Mouse (Mus musculus): Measurements from ENCODE around the gene Itga9. TPM values are rescaled to one million over a fixed set of nuclear protein-coding genes. Genes with fewer than 3 reads are reported as not detected.
A peak's percentile ranks its signal among the peaks of the same experiment; 100 is the strongest.

Gene Itga9
- total and polyA plus RNA-seq, 2 experiments from 2014 or later, result 10.7 to 61.5 TPM

- 60% methylated on average over 15 of the region's 15 CpGs for WGBS
- ATAC-seq (ENCODE audit: insufficient read depth, low read depth) (peak; percentile 31; the same call in 1 of the 2 replicates), DNase-seq (ENCODE audit: low spot score) (no peak)
- TF ChIP-seq CTCF (IDR thresholded peaks at IDR 0.05; ENCODE audit: low read depth) (no peak), EP300 (IDR thresholded peaks at IDR 0.05; ENCODE audit: low read depth) (no peak)
- no peak overlapping the region for H3K4me2 ChIP-seq (ENCODE audit: low read depth, low read length)
- H3K4me1 ChIP-seq (ENCODE audit: control insufficient read depth, insufficient read depth), result no peaks in the 10 kb centered on the region
- no peaks in the 10 kb centered on the region for H3K27me3 ChIP-seq (ENCODE audit: control insufficient read depth, insufficient read depth, low read length)
- peak overlapping the region; percentile 3; the same call in 1 of the 2 replicates for H3K27ac ChIP-seq (ENCODE audit: low read depth)
- H3K36me3 ChIP-seq (replicated peaks; ENCODE audit: control insufficient read depth, insufficient read depth, low read length), result peaks cover 9% of the 10 kb centered on the region
- H3K9me3 ChIP-seq (replicated peaks; ENCODE audit: control insufficient read depth, low read length), result no peaks in the 10 kb centered on the region
- H3K9ac ChIP-seq (replicated peaks; ENCODE audit: low read depth, low read length), result no peak overlapping the region
- no peak overlapping the region for H3K4me3 ChIP-seq (ENCODE audit: low read depth, low read length)
Measured at GRCm38 (mm10) chr9:118678020-118678750, 71.7 kb downstream of the Itga9 start.

- Histone ChIP-seq H3K4me2 (ENCODE audit: low read depth, low read length) (no peak overlapping the region), H3K36me3 (replicated peaks; ENCODE audit: control insufficient read depth, insufficient read depth, low read length) (peaks cover 9% of the 10 kb centered on the region), H3K27me3 (ENCODE audit: control insufficient read depth, insufficient read depth, low read length) (no peaks in the 10 kb centered on the region), H3K27ac (ENCODE audit: low read depth) (no peak overlapping the region), H3K9ac (replicated peaks; ENCODE audit: low read depth, low read length) (no peak overlapping the region), H3K4me3 (ENCODE audit: low read depth, low read length) (no peak overlapping the region), H3K4me1 (ENCODE audit: control insufficient read depth, insufficient read depth) (no peaks in the 10 kb centered on the region), H3K9me3 (replicated peaks; ENCODE audit: control insufficient read depth, low read length) (no peaks in the 10 kb centered on the region)
- DNase-seq (ENCODE audit: low spot score) (no peak), ATAC-seq (ENCODE audit: insufficient read depth, low read depth) (no peak)
- WGBS, result 65% methylated on average over 10 of the region's 10 CpGs
- TF ChIP-seq EP300 (IDR thresholded peaks at IDR 0.05; ENCODE audit: low read depth) (no peak), CTCF (IDR thresholded peaks at IDR 0.05; ENCODE audit: low read depth) (no peak)
Measured at GRCm38 (mm10) chr9:118678759-118679158, 72.3 kb downstream of the Itga9 start.

- peaks cover 17% of the 10 kb centered on the region; the same call in 1 of the 2 replicates for H3K36me3 ChIP-seq (replicated peaks; ENCODE audit: control insufficient read depth, insufficient read depth, low read length)
- no peak overlapping the region for H3K4me2 ChIP-seq (ENCODE audit: low read depth, low read length)
- no peaks in the 10 kb centered on the region for H3K9me3 ChIP-seq (replicated peaks; ENCODE audit: control insufficient read depth, low read length)
- TF ChIP-seq CTCF (IDR thresholded peaks at IDR 0.05; ENCODE audit: low read depth) (no peak), EP300 (IDR thresholded peaks at IDR 0.05; ENCODE audit: low read depth) (no peak)
- no peak for DNase-seq (ENCODE audit: low spot score)
- ATAC-seq (ENCODE audit: insufficient read depth, low read depth), result no peak
- no peaks in the 10 kb centered on the region for H3K27me3 ChIP-seq (ENCODE audit: control insufficient read depth, insufficient read depth, low read length)
- H3K27ac ChIP-seq (ENCODE audit: low read depth), result no peak overlapping the region
- no peak overlapping the region for H3K4me3 ChIP-seq (ENCODE audit: low read depth, low read length)
- H3K9ac ChIP-seq (replicated peaks; ENCODE audit: low read depth, low read length), result no peak overlapping the region
- 87% methylated on average over 6 of the region's 6 CpGs for WGBS
- H3K4me1 ChIP-seq (ENCODE audit: control insufficient read depth, insufficient read depth), result 0 out of 2 replicates have a peak, but pooled peaks cover 6% of the 10 kb centered on the region
Measured at GRCm38 (mm10) chr9:118681506-118681905, 75.0 kb downstream of the Itga9 start.

- WGBS, result 37% methylated on average over 8 of the region's 8 CpGs
Measured at GRCm38 (mm10) chr9:118682154-118682553, 75.7 kb downstream of the Itga9 start.

GRCm38 (mm10) chr9:118683507-118683906 lies 77.0 kb downstream of the Itga9 start:
- no peak overlapping the region for H3K4me3 ChIP-seq (ENCODE audit: low read depth, low read length)
- H3K4me1 ChIP-seq (ENCODE audit: control insufficient read depth, insufficient read depth), result 0 out of 2 replicates have a peak, but pooled peaks cover 6% of the 10 kb centered on the region
- TF ChIP-seq EP300 (IDR thresholded peaks at IDR 0.05; ENCODE audit: low read depth) (no peak), CTCF (IDR thresholded peaks at IDR 0.05; ENCODE audit: low read depth) (no peak)
- no peak for ATAC-seq (ENCODE audit: insufficient read depth, low read depth)
- WGBS, result 87% methylated on average over 7 of the region's 7 CpGs
- peaks cover 17% of the 10 kb centered on the region; the same call in 1 of the 2 replicates for H3K36me3 ChIP-seq (replicated peaks; ENCODE audit: control insufficient read depth, insufficient read depth, low read length)
- no peaks in the 10 kb centered on the region for H3K9me3 ChIP-seq (replicated peaks; ENCODE audit: control insufficient read depth, low read length)
- no peak overlapping the region for H3K9ac ChIP-seq (replicated peaks; ENCODE audit: low read depth, low read length)
- no peak for DNase-seq (ENCODE audit: low spot score)
- H3K27ac ChIP-seq (ENCODE audit: low read depth), result no peak overlapping the region
- no peaks in the 10 kb centered on the region for H3K27me3 ChIP-seq (ENCODE audit: control insufficient read depth, insufficient read depth, low read length)
- no peak overlapping the region for H3K4me2 ChIP-seq (ENCODE audit: low read depth, low read length)

More at GRCm38 (mm10) chr9:118682154-118682553, 75.7 kb downstream of the Itga9 start:
- Histone ChIP-seq H3K4me1 (ENCODE audit: control insufficient read depth, insufficient read depth) (0 out of 2 replicates have a peak, but pooled peaks cover 6% of the 10 kb centered on the region), H3K27me3 (ENCODE audit: control insufficient read depth, insufficient read depth, low read length) (no peaks in the 10 kb centered on the region), H3K36me3 (replicated peaks; ENCODE audit: control insufficient read depth, insufficient read depth, low read length) (peaks cover 17% of the 10 kb centered on the region; the same call in 1 of the 2 replicates), H3K9ac (replicated peaks; ENCODE audit: low read depth, low read length) (no peak overlapping the region), H3K9me3 (replicated peaks; ENCODE audit: control insufficient read depth, low read length) (no peaks in the 10 kb centered on the region), H3K4me2 (ENCODE audit: low read depth, low read length) (no peak overlapping the region), H3K4me3 (ENCODE audit: low read depth, low read length) (no peak overlapping the region), H3K27ac (ENCODE audit: low read depth) (no peak overlapping the region)
- DNase-seq (ENCODE audit: low spot score), result no peak
- ATAC-seq (ENCODE audit: insufficient read depth, low read depth), result no peak
- no peak for TF ChIP-seq CTCF (IDR thresholded peaks at IDR 0.05; ENCODE audit: low read depth)
- no peak for TF ChIP-seq EP300 (IDR thresholded peaks at IDR 0.05; ENCODE audit: low read depth)

Data from heart, postnatal 0 days (tissue).